Mouse (Mus musculus) cerebellum, adult (tissue): Measurements from ENCODE around the gene Eya2.
A peak's percentile ranks its signal among the peaks of the same experiment; 100 is the strongest.

Source experiments
- ATAC-seq: cut with Nextera tagmentation; 2 replicates; pipeline ENCODE4 v1.9.2; 2017; ENCODE audit warnings: mild to moderate bottlenecking, moderate library complexity, mixed read lengths; ENCODE audit not compliant: insufficient number of reproducible peaks, low FRiP score, low TSS enrichment

Gene Eya2

GRCm38 (mm10) chr2:165590742-165591141 is 4.1 kb upstream of the Eya2 start:
- ATAC-seq: no peak

- ATAC-seq: no peak
These were observed 1.1 kb upstream of the Eya2 start for GRCm38 (mm10) chr2:165593763-165594162.

- ATAC-seq: no peak
These were observed 841 bp downstream of the Eya2 start for GRCm38 (mm10) chr2:165595676-165596070.

- ATAC-seq: no peak
These were observed 1.3 kb downstream of the Eya2 start for GRCm38 (mm10) chr2:165596141-165596540.

- ATAC-seq: no peak
These were observed 2.7 kb downstream of the Eya2 start for GRCm38 (mm10) chr2:165597536-165597935.

GRCm38 (mm10) chr2:165598139-165598538 is 3.3 kb downstream of the Eya2 start:
- ATAC-seq: no peak

- ATAC-seq: no peak
These were observed 4.7 kb downstream of the Eya2 start for GRCm38 (mm10) chr2:165599566-165599965.

GRCm38 (mm10) chr2:165600926-165601325 is 6.1 kb downstream of the Eya2 start:
- no peak for ATAC-seq

- no peak for ATAC-seq
These were observed 6.8 kb downstream of the Eya2 start for GRCm38 (mm10) chr2:165601605-165602004.

- ATAC-seq: no peak
These were observed 8.9 kb downstream of the Eya2 start for GRCm38 (mm10) chr2:165603775-165604174.

GRCm38 (mm10) chr2:165611551-165612253 is 16.9 kb downstream of the Eya2 start:
- no peak for ATAC-seq

- ATAC-seq: no peak
These were observed 19.0 kb downstream of the Eya2 start for GRCm38 (mm10) chr2:165613741-165614339.

- no peak for ATAC-seq
These were observed 26.7 kb downstream of the Eya2 start for GRCm38 (mm10) chr2:165621488-165621887.

GRCm38 (mm10) chr2:165622596-165622995 is 27.8 kb downstream of the Eya2 start:
- ATAC-seq: no peak

GRCm38 (mm10) chr2:165626826-165627225 is 32.0 kb downstream of the Eya2 start:
- no peak for ATAC-seq

- peak; percentile 59; the same call in 1 of the 2 replicates for ATAC-seq
These were observed 33.1 kb downstream of the Eya2 start for GRCm38 (mm10) chr2:165627974-165628373.

- no peak for ATAC-seq
These were observed 35.1 kb downstream of the Eya2 start for GRCm38 (mm10) chr2:165629900-165630299.

GRCm38 (mm10) chr2:165633011-165633785 is 38.4 kb downstream of the Eya2 start:
- no peak for ATAC-seq

GRCm38 (mm10) chr2:165634481-165634880 is 39.6 kb downstream of the Eya2 start:
- ATAC-seq: peak; percentile 60

GRCm38 (mm10) chr2:165639075-165639755 is 44.4 kb downstream of the Eya2 start:
- ATAC-seq: no peak
